Mouse (Mus musculus) R1 (cell line): ENCODE results near the gene Rwdd4a.

Source experiments
- DNase-seq: peaks from one replicate; pipeline ENCODE4 v3.0.0-alpha.2; 2018; ENCODE audit warnings: low read depth, low spot score

The Rwdd4a gene

DNA sequence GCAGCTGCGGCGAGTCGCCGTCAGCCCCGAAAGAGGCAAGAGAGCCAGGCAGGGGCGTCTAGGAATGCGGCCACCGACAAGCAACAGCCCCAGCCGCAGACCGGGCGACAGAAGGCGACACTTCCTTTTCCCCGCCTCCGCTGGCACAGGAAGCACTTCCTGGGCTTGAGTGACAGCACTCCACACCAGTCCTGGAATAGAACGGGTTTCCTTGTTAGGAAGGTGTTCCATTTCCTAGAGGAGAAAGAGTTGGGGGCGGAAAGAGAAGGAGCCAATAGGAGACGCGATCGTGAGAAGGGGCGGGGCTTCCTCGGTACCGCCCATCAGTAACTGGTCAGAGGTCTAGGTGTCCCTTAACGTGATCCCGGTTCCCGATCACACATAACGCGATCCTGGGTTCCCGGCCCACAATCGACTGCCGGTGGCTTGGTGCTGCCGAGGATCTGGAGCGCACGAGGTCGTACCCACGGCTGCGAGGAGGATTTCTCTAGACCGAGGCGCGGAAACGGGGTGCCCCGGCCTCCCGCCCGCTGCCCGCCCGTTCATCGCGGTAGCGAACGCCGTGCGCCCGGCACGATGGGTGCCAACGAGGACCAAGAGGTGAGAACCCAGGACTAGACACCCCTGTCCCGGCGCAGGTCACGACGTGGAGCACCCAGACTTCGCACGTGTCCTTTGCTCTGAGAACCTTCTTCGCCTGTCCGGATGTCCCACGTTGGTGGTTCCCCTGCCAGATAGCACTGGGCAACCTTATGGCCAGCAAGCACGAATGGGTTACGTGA is at the start of gene Rwdd4a, which contains the start of gene Trappc11:
Gene Rwdd4a, plus strand, starts transcription at position 321 of the 782 bp plus-strand sequence.
Gene Trappc11, minus strand, starts transcription at position 127 of the 782 bp plus-strand sequence.
- DNase-seq: peak; percentile 100

- peak; percentile 58 for DNase-seq
Measured at GRCm38 (mm10) chr8:47487231-47487630, 46.2 kb upstream of the Rwdd4a start.

- no peak for DNase-seq
Measured at GRCm38 (mm10) chr8:47493106-47493505, 40.4 kb upstream of the Rwdd4a start.

DNA sequence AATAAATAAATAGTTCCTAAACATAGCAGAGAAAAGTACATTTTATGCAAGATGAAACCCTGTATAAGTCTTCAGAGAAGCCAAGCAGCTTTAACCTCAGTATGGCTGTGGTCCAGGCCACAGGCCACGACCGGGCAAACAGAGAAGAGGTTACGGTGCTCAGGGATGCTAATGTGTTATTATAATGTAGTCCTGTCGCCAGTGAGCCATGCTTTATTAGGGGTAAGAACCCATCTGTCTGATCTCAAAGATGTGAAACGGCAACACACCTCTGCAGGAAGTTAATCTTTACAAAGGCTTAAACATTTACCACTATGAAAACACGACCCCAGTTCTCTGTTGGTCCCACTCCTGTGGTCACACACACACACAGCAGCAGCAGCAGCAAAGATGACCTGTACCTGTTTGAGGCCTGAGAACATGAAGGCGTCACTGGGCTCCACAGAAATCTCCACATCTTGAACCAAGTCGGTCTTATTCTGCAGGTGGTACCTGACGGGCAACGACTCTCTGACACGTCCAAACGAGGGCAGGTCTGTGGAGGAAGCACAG is 38.8 kb upstream of the Rwdd4a start:
- no peak for DNase-seq

DNA sequence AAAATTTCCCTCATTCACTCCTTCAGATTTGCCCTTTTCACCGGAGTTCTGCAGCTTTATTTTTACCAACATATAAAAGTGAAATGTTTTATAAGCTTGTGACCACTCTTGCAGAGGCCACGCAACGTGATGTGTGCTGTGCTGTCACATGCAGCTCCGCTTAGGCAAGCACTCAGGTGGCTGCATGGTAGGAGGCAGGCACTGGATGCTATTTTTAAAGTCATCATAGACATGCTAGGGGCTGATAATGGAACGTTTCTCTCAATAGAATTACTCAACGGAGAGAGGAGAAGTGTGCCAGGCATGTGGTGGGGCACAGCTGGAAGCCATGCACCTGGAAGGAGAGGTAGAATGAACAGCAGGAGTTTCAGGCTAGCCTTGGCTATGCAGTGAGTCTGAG is 38.0 kb upstream of the Rwdd4a start:
- no peak for DNase-seq

GRCm38 (mm10) chr8:47501994-47502393 is 31.5 kb upstream of the Rwdd4a start:
- no peak for DNase-seq

GRCm38 (mm10) chr8:47502546-47502945 is 30.9 kb upstream of the Rwdd4a start:
- no peak for DNase-seq

GRCm38 (mm10) chr8:47505431-47505830 is 28.0 kb upstream of the Rwdd4a start:
- no peak for DNase-seq

DNA sequence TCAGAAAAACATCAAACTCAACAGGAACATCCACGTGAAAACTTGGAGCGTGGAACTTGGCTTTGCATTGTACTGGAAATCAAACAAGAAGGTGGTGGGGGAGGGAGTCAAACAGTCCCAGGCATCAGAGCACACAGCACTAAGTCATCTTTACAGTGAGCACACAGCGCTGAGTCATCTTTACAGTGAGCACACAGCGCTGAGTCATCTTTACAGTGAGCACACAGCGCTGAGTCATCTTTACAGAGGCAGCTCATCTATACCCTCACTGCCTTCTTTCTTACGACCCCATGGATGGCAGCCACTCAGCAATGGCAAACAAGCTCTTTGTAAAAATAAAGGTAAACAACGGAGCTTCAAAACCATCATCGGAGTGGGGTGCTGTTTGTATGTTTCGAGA is 22.5 kb upstream of the Rwdd4a start:
- DNase-seq: no peak

GRCm38 (mm10) chr8:47513601-47514000 is 19.9 kb upstream of the Rwdd4a start:
- DNase-seq: no peak

GRCm38 (mm10) chr8:47528094-47528493 is 5.4 kb upstream of the Rwdd4a start:
- no peak for DNase-seq

DNA sequence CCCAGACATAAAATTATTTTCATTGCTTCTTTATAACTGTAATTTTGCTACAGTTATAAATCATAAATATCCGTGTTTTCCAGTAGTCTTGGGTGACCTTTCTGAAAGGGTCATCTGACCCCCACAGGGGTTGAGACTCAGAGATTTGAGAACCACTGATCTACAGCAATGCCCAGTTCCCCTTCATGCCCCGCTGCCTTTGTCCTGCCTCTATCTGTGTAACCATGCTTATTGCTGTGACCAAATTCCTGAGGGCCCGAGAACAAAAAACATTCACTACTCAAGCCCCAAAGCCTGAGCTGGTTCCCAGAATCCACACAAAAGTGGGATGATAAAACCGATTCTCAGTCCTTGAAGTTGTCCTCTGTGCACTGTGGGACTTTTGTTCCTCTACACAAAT is 4.9 kb downstream of the Rwdd4a start:
- DNase-seq: no peak

DNA sequence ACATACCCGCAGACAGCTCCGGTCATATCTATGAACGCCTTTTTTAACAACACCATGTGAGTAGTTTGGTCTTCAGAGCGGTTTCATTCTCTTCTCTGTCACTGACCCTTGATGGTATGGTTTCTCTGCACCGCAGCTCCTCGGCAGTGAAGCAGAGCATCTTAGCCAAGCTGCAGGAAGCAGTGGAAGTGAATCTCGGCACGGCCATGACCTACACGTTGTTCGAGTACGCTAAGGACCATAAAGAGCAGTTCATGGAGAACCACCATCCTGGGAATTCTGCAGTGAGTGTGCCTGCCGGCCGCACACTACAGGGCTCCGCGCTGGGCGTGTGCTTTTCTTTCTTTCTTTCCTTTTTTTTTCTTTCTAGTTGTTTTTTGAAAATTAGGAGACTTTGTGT is 9.3 kb downstream of the Rwdd4a start:
- DNase-seq: no peak

DNA sequence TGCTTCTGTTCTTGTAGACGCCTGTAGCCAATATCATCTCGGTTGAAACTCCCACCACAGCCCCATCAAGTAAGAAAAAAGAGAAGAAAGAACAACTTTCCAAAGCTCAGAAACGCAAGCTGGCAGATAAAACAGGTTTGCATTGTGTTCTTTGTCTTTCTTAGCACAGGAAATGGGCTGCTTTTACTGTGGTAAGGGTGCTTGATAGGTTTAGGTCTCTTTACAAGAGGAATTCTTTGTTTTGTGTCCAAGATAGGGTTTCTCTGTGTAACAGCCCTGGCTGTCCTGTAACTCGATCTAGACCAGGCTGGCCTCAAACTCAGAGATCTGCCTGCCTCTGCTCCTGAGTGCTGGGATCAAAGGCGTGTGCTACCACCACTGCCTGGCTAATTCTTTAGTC is 10.6 kb downstream of the Rwdd4a start:
- peak; percentile 52 for DNase-seq

DNA sequence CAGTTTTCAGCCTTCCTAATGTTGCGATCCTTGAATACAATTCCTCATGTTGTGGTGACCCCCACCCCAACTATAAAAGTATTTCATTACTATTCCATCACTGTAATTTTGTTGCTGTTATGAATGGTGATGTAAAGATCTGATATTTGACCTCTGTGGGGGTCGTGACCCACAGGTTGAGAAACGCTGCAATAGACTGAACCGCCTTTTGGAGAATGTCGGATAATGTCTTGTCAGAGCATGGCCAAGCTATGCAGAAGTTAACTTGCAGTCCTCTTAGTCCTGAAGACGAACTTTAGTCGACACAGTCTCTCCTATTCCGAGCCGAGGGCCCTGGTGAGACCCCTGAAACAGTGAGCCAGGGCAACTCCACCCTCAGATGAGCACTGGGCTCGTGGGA is 13.6 kb downstream of the Rwdd4a start:
- no peak for DNase-seq

DNA sequence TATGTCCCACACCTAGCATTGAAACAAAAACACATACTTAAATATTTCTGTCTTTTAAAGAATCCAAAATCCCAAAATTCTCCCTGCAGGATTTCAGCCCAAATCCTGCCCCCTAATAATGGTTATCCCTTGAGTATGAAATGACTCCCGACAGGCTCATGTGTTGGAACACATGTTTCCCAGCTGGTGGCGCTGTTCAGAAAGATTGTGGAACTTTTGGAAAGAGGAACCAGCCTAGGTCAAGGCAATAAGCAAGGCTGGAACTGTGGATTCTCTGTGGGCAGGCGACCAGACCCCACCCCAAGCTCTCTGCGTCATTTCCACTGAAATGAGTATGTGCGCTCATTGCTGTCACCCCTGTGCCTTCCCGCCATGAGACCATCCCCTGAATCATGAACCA is 20.1 kb downstream of the Rwdd4a start:
- peak; percentile 75 for DNase-seq

GRCm38 (mm10) chr8:47556446-47556845 is 23.0 kb downstream of the Rwdd4a start:
- DNase-seq: no peak

- no peak for DNase-seq
Measured at GRCm38 (mm10) chr8:47558274-47558673, 24.8 kb downstream of the Rwdd4a start.

DNA sequence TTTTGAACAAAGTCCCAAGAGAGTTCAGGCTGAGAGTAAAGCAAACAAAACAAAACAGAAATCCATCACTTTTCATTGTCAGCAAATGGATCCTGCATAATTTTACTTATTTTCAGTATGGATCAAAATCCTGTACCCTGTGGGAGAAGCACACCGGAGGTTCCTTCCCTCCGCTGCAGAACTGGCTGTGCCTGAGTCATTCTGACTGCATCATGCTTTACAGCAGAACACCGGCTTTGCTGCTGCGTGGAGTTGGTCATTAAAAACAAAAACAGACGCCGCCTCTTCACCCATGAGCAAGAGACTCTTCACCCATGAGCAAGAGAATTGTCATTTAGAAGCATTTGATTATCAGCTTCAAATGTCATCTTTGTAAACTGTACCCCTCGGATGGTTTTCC is 27.3 kb downstream of the Rwdd4a start:
- DNase-seq: no peak

DNA sequence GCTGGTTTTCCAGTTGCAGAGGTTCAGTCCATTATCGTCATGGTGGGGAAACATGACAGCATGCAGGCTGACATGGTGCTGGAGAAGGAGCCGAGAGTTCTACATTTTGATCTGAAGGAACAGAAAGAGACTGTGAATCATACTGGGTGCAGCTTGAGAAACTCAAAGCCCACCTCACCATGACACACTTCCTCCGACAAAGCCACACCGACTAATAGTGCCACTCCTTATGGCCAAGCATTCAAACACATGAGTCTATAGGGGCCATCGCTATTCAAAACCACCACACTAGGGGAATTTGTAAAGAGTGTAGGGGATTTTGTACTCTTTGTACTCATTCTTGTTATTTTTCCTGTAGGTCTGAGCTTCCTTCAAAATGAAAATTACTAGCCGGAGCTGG is 33.1 kb downstream of the Rwdd4a start:
- DNase-seq: no peak

- DNase-seq: no peak
Measured at GRCm38 (mm10) chr8:47568098-47568497, 34.6 kb downstream of the Rwdd4a start.

DNA sequence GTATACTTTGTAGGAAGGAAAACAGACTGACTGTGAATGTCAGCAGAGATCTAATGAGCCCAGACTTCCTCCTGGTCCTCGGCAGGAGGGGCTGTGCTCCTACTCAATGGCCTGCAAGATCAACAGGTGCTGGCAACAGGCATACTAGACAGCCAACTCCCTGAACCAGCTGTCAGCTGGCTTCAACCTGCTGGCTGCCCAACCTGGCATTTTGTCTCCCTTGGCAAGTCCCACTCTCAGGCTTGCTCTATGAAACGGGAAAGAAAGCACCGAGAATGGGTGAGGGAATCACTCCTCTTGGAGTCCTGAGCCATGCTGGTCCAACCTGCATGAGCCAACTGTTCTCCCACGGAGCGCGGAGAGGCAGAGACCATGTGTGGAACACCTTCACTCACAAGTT is 36.7 kb downstream of the Rwdd4a start:
- no peak for DNase-seq

DNA sequence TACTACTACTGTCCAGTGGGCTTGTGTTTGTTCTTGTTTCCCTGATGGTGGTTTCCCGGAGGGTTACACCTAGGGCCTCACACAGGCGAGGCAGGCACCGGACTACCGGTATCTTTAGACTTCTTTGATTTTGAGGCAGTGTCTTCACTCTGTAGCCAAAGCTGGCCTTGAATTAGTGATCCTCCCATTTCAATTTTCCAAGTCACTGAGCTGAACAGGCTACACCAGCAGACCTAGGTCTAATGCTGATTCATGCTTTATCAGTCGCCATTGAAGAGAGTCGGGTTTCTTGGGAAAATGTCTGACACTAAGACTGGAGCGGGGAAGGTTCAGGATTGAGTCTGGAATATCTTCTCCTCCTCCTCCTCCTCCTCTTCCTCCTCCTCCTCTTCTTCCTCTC is 40.0 kb downstream of the Rwdd4a start:
- no peak for DNase-seq
